Mouse (Mus musculus): ENCODE measurements around the gene Phactr4. TPM values are rescaled to one million over a fixed set of nuclear protein-coding genes. Genes with fewer than 3 reads are reported as not detected.

Gene Phactr4
- polyA plus RNA-seq, 1 experiment from 2014 or later: 7.8 TPM

- DNase-seq (ENCODE audit: low spot score): no peak
Observed at GRCm38 (mm10) chr4:132338943-132339342, 83.3 kb downstream of the Phactr4 start.

- DNase-seq (ENCODE audit: low spot score): no peak
Observed at GRCm38 (mm10) chr4:132332880-132333279, 89.4 kb downstream of the Phactr4 start.

GRCm38 (mm10) chr4:132331960-132332359 is 90.3 kb downstream of the Phactr4 start:
- DNase-seq (ENCODE audit: low spot score): no peak

GRCm38 (mm10) chr4:132329835-132330354 is 92.4 kb downstream of the Phactr4 start:
- no peak for DNase-seq (ENCODE audit: low spot score)

GRCm38 (mm10) chr4:132329115-132329834 is 93.0 kb downstream of the Phactr4 start, which contains the start of gene Trnau1ap:
Gene Trnau1ap, minus strand, starts transcription at chr4:132329538.
- DNase-seq (ENCODE audit: low spot score): peak; percentile 89

- no peak for DNase-seq (ENCODE audit: low spot score)
Observed at GRCm38 (mm10) chr4:132328391-132328982, 93.8 kb downstream of the Phactr4 start.

GRCm38 (mm10) chr4:132326481-132326880 is 95.8 kb downstream of the Phactr4 start:
- no peak for DNase-seq (ENCODE audit: low spot score)

GRCm38 (mm10) chr4:132315711-132316110 is 106.6 kb downstream of the Phactr4 start:
- DNase-seq (ENCODE audit: low spot score): no peak

- no peak for DNase-seq (ENCODE audit: low spot score)
Observed at GRCm38 (mm10) chr4:132312627-132313026, 109.7 kb downstream of the Phactr4 start.

- no peak for DNase-seq (ENCODE audit: low spot score)
Observed at GRCm38 (mm10) chr4:132311801-132312200, 110.5 kb downstream of the Phactr4 start.

- no peak for DNase-seq (ENCODE audit: low spot score)
Observed at GRCm38 (mm10) chr4:132311209-132311608, 111.1 kb downstream of the Phactr4 start.

- DNase-seq (ENCODE audit: low spot score): peak; percentile 81
Observed at GRCm38 (mm10) chr4:132309849-132310472, 112.3 kb downstream of the Phactr4 start.

- no peak for DNase-seq (ENCODE audit: low spot score)
Observed at GRCm38 (mm10) chr4:132309140-132309848, 113.0 kb downstream of the Phactr4 start.

- DNase-seq (ENCODE audit: low spot score): peak; percentile 90
Observed at GRCm38 (mm10) chr4:132308437-132309139, 113.7 kb downstream of the Phactr4 start.

GRCm38 (mm10) chr4:132306004-132306403 is 116.3 kb downstream of the Phactr4 start:
- DNase-seq (ENCODE audit: low spot score): no peak

Small RNA genes lying within 50 kb of the gene (microRNA-seq; reads per million reads assigned to microRNA genes)
- not detected for gene Gm25707 (ENCODE audit: borderline number of aligned reads)

Other genes starting within 250 kb of the Phactr4 start
- 126 TPM in 2 replicates for gene Ythdf2, start 210.2 kb downstream of the Phactr4 start, polyA plus RNA-seq (2015; fragmentation: Nextera tagmentation; extraction: Ambion mirVana)
- gene Gmeb1, start 160.9 kb downstream of the Phactr4 start, polyA plus RNA-seq (2015; fragmentation: Nextera tagmentation; extraction: Ambion mirVana): 32.8 and 43.6 TPM in 2 replicates
- 83.0 and 92.5 TPM in 2 replicates for gene Taf12, start 148.1 kb downstream of the Phactr4 start, polyA plus RNA-seq (2015; fragmentation: Nextera tagmentation; extraction: Ambion mirVana)
- 10.8 and 11.9 TPM in 2 replicates for gene Rab42, start 119.1 kb downstream of the Phactr4 start, polyA plus RNA-seq (2015; fragmentation: Nextera tagmentation; extraction: Ambion mirVana)
- 53.2 and 55.1 TPM in 2 replicates for gene Trnau1ap, start 93.0 kb downstream of the Phactr4 start, polyA plus RNA-seq (2015; fragmentation: Nextera tagmentation; extraction: Ambion mirVana)
- 97.8 and 99.5 TPM in 2 replicates for gene Rcc1, start 68.9 kb downstream of the Phactr4 start, polyA plus RNA-seq (2015; fragmentation: Nextera tagmentation; extraction: Ambion mirVana)
- 30.5 and 31.5 TPM in 2 replicates for gene Med18, start 41.4 kb upstream of the Phactr4 start, polyA plus RNA-seq (2015; fragmentation: Nextera tagmentation; extraction: Ambion mirVana)
- 7.3 and 8.0 TPM in 2 replicates for gene Sesn2, start 88.0 kb upstream of the Phactr4 start, polyA plus RNA-seq (2015; fragmentation: Nextera tagmentation; extraction: Ambion mirVana)
- 874 and 945 TPM in 2 replicates for gene Atpif1, start 111.2 kb upstream of the Phactr4 start, polyA plus RNA-seq (2015; fragmentation: Nextera tagmentation; extraction: Ambion mirVana)
- gene Dnajc8, start 113.1 kb upstream of the Phactr4 start, polyA plus RNA-seq (2015; fragmentation: Nextera tagmentation; extraction: Ambion mirVana): 190 and 199 TPM in 2 replicates
- 0.96 and 1.5 TPM in 2 replicates for gene Ptafr, start 141.6 kb upstream of the Phactr4 start, polyA plus RNA-seq (2015; fragmentation: Nextera tagmentation; extraction: Ambion mirVana)
- 20.6 and 26.8 TPM in 2 replicates for gene Eya3, start 216.5 kb upstream of the Phactr4 start, polyA plus RNA-seq (2015; fragmentation: Nextera tagmentation; extraction: Ambion mirVana)